16 mouse cellular contexts compared by ENCODE assay signal in genomic region chr10:40058062-40058785, GRCm38 (mm10). TPM values are rescaled to one million over a fixed set of nuclear protein-coding genes. Genes with fewer than 3 reads are reported as not detected.
DNase-seq lines count a peak whose midpoint lies in the region; ATAC-seq and TF ChIP-seq lines count a peak whose summit lies in the region.
"Had no signal": no experiment of that assay in that cellular context is flagged by ENCODE, and none has a peak within 500 bp of the region (broad histone marks: within the 10 kb centered on the region; RNA-seq: fewer than 3 reads in every experiment).

No protein-coding gene starts in this region.

- H3K4me2 ChIP-seq in liver, postnatal 0 days (ENCODE audit: low read depth, low read length): no peak overlapping the region
- no peak overlapping the region for H3K4me2 ChIP-seq in intestine, embryonic 16.5 days (ENCODE audit: low read depth, low read length)
- no peak overlapping the region for H3K4me2 ChIP-seq in kidney, postnatal 0 days (ENCODE audit: low read length)
- H3K4me2 ChIP-seq: heart, embryonic 11.5 days; limb, embryonic 13.5 days; midbrain, embryonic 15.5 days had no signal

- no peaks in the 10 kb centered on the region for H3K27me3 ChIP-seq in liver, adult 2 months (ENCODE audit: control insufficient read depth, insufficient read depth, low read length)
- no peaks in the 10 kb centered on the region for H3K27me3 ChIP-seq in liver, postnatal 0 days (ENCODE audit: insufficient read depth, low read length)
- H3K27me3 ChIP-seq in intestine, embryonic 16.5 days (replicated peaks; ENCODE audit: control insufficient read depth, insufficient read depth, low read length): no peaks in the 10 kb centered on the region
- H3K27me3 ChIP-seq in kidney, postnatal 0 days (ENCODE audit: insufficient read depth, low read length): no peaks in the 10 kb centered on the region
- H3K27me3 ChIP-seq in midbrain, embryonic 10.5 days (ENCODE audit: low read depth, poor library complexity, severe bottlenecking): no peaks in the 10 kb centered on the region
- H3K27me3 ChIP-seq: CH12.LX; limb, embryonic 13.5 days; midbrain, embryonic 15.5 days had no signal

- ATAC-seq in liver, postnatal 0 days: no peak
- peak; percentile 32 for ATAC-seq in intestine, embryonic 16.5 days
- no peak; the same call in 1 of the 2 replicates for ATAC-seq in kidney, postnatal 0 days (replicated peaks; ENCODE audit: low FRiP score, low read depth)
- ATAC-seq: forebrain, embryonic 14.5 days; hindbrain, postnatal 0 days; midbrain, embryonic 15.5 days had no signal

- H3K4me1 ChIP-seq in liver, adult 2 months (ENCODE audit: control insufficient read depth, insufficient read depth, low read length): peaks cover 23% of the 10 kb centered on the region
- H3K4me1 ChIP-seq in liver, postnatal 0 days (ENCODE audit: insufficient read depth): peaks cover 4% of the 10 kb centered on the region
- peaks cover 23% of the 10 kb centered on the region for H3K4me1 ChIP-seq in intestine, embryonic 16.5 days (ENCODE audit: control insufficient read depth, insufficient read depth, low read length)
- H3K4me1 ChIP-seq in kidney, postnatal 0 days (replicated peaks; ENCODE audit: insufficient read depth, low read length): peaks cover 9% of the 10 kb centered on the region; the same call in 1 of the 2 replicates
- peaks cover 6% of the 10 kb centered on the region; the same call in 1 of the 2 replicates for H3K4me1 ChIP-seq in midbrain, embryonic 10.5 days
- H3K4me1 ChIP-seq: midbrain, embryonic 15.5 days had no signal

- H3K27ac ChIP-seq in liver, adult 2 months (replicated peaks; ENCODE audit: insufficient read depth, low read depth, low read length): no peak overlapping the region
- no peak overlapping the region for H3K27ac ChIP-seq in liver, postnatal 0 days (ENCODE audit: low read depth)
- H3K27ac ChIP-seq in intestine, embryonic 16.5 days (ENCODE audit: low read length): peak overlapping the region; percentile 57
- H3K27ac ChIP-seq in kidney, postnatal 0 days: peak overlapping the region; percentile 68
- H3K27ac ChIP-seq in midbrain, embryonic 10.5 days (replicated peaks): no peak overlapping the region
- H3K27ac ChIP-seq: hindbrain, postnatal 0 days; limb, embryonic 13.5 days; macrophage; midbrain, embryonic 15.5 days had no signal

- no peak overlapping the region for H3K9ac ChIP-seq in liver, adult 2 months (ENCODE audit: low read depth, low read length)
- no peak overlapping the region for H3K9ac ChIP-seq in liver, postnatal 0 days (replicated peaks)
- H3K9ac ChIP-seq in intestine, embryonic 16.5 days (ENCODE audit: low read depth, low read length): no peak overlapping the region
- no peak overlapping the region for H3K9ac ChIP-seq in kidney, postnatal 0 days (ENCODE audit: low read depth, low read length)
- H3K9ac ChIP-seq: limb, embryonic 13.5 days; midbrain, embryonic 15.5 days had no signal

- TF ChIP-seq CTCF in liver, adult 2 months (IDR thresholded peaks at IDR 0.05; ENCODE audit: low read depth, low read length): no peak
- no peak for TF ChIP-seq CTCF in liver, postnatal 0 days (IDR thresholded peaks at IDR 0.05; ENCODE audit: low read depth)
- no peak for TF ChIP-seq CTCF in kidney, postnatal 0 days (IDR thresholded peaks at IDR 0.05; ENCODE audit: low read depth)

- no peak overlapping the region for H3K4me3 ChIP-seq in liver, adult 2 months (ENCODE audit: insufficient read depth, low read depth, low read length)
- H3K4me3 ChIP-seq in liver, postnatal 0 days (ENCODE audit: low read depth, low read length): no peak overlapping the region
- H3K4me3 ChIP-seq in intestine, embryonic 16.5 days (ENCODE audit: low read length): no peak overlapping the region
- H3K4me3 ChIP-seq in kidney, postnatal 0 days (replicated peaks; ENCODE audit: low read depth, low read length): no peak overlapping the region
- H3K4me3 ChIP-seq in midbrain, embryonic 10.5 days: no peak overlapping the region
- H3K4me3 ChIP-seq: limb, embryonic 13.5 days; midbrain, embryonic 15.5 days had no signal

- no peak for TF ChIP-seq POLR2A in liver, adult 2 months (IDR thresholded peaks at IDR 0.05; ENCODE audit: extremely low read depth, insufficient read depth, low read length)

- peaks cover 5% of the 10 kb centered on the region for H3K36me3 ChIP-seq in liver, adult 2 months (ENCODE audit: control insufficient read depth, insufficient read depth, low read length)
- no peaks in the 10 kb centered on the region; the same call in 1 of the 2 replicates for H3K36me3 ChIP-seq in liver, postnatal 0 days (replicated peaks; ENCODE audit: insufficient read depth, low read length)
- H3K36me3 ChIP-seq in intestine, embryonic 16.5 days (ENCODE audit: control insufficient read depth, insufficient read depth, low read length): no peaks in the 10 kb centered on the region
- H3K36me3 ChIP-seq in kidney, postnatal 0 days (ENCODE audit: insufficient read depth, low read length): no peaks in the 10 kb centered on the region
- no peaks in the 10 kb centered on the region for H3K36me3 ChIP-seq in midbrain, embryonic 10.5 days
- H3K36me3 ChIP-seq: limb, embryonic 13.5 days; midbrain, embryonic 15.5 days had no signal

- WGBS in liver, adult 2 months: 40% methylated on average over 6 of the region's 6 CpGs
- WGBS in liver, postnatal 0 days (ENCODE audit: insufficient replicate concordance): 54% methylated on average over 6 of the region's 6 CpGs
- 51% methylated on average over 6 of the region's 6 CpGs for WGBS in intestine, embryonic 16.5 days
- WGBS in kidney, postnatal 0 days: 33% methylated on average over 6 of the region's 6 CpGs
- 63% methylated on average over 6 of the region's 6 CpGs for WGBS in midbrain, embryonic 10.5 days

- peak; percentile 72 for DNase-seq in liver, adult 2 months (ENCODE audit: extremely low read depth, low read depth, low spot score)
- DNase-seq in liver, postnatal 0 days: no peak
- DNase-seq in kidney, postnatal 0 days (ENCODE audit: low spot score): no peak
- DNase-seq in right cerebral cortex, postnatal 14 days: no peak
- no peak for DNase-seq in midbrain, embryonic 10.5 days (ENCODE audit: low spot score)
- no peak for DNase-seq in cerebellum, postnatal 25 days
- DNase-seq: cerebellum, adult 9-11 months; heart, postnatal 4 days had no signal

- H3K9me3 ChIP-seq in liver, postnatal 0 days (ENCODE audit: low read length): no peaks in the 10 kb centered on the region
- no peaks in the 10 kb centered on the region for H3K9me3 ChIP-seq in intestine, embryonic 16.5 days (ENCODE audit: control insufficient read depth, low read length)
- H3K9me3 ChIP-seq in kidney, postnatal 0 days (replicated peaks; ENCODE audit: low read length): no peaks in the 10 kb centered on the region
- no peaks in the 10 kb centered on the region for H3K9me3 ChIP-seq in midbrain, embryonic 10.5 days (replicated peaks)
- H3K9me3 ChIP-seq: limb, embryonic 13.5 days; midbrain, embryonic 15.5 days had no signal

- no peak for TF ChIP-seq EP300 in liver, postnatal 0 days (IDR thresholded peaks at IDR 0.05; ENCODE audit: low read depth)

- H3K79me2 ChIP-seq in liver, adult 2 months (ENCODE audit: control insufficient read depth, insufficient read depth, low read length): peaks cover 3% of the 10 kb centered on the region; the same call in 1 of the 2 replicates

RNA-seq across cellular contexts. Expression of gene Mfsd4b1, which starts 33.2 kb away (rescaled TPM):
- 47.8 and 48.0 TPM in 2 replicates for total RNA-seq in liver, adult 2 months (2014; rRNA removed)
- 28.7 and 30.2 TPM in 2 replicates for polyA plus RNA-seq in liver, adult 2 months (2012; rRNA removed)
- 6.0 and 6.1 TPM in 2 replicates for polyA plus RNA-seq in liver, postnatal 0 days (2015; fragmentation: Nextera tagmentation; extraction: Ambion mirVana)
- polyA plus RNA-seq in intestine, embryonic 16.5 days (2015; fragmentation: Nextera tagmentation; extraction: Ambion mirVana): 1.4 and 3.4 TPM in 2 replicates
- 34.8 and 37.2 TPM in 2 replicates for polyA plus RNA-seq in kidney, postnatal 0 days (2015; fragmentation: Nextera tagmentation; extraction: Ambion mirVana)
- not detected in 2 replicates for polyA plus RNA-seq in midbrain, embryonic 10.5 days (2016; fragmentation: Nextera tagmentation; extraction: Ambion mirVana)
- total RNA-seq: CH12.LX had no signal
- polyA plus RNA-seq: macrophage had no signal

Comparison
In these comparisons a context has a peak if more than half of its experiments do, and no peak if none do; other contexts are left out.
1. H3K27ac ChIP-seq: peak in intestine, embryonic 16.5 days (single experiment) and kidney, postnatal 0 days (single experiment); none in liver, adult 2 months (single experiment), liver, postnatal 0 days (single experiment) and midbrain, embryonic 10.5 days (single experiment).